Mouse (Mus musculus) heart, embryonic 10.5 days (tissue): ENCODE measurements around the gene Alpl. TPM values are rescaled to one million over a fixed set of nuclear protein-coding genes. Genes with fewer than 3 reads are reported as not detected.

Experiments
- DNase-seq: peaks from one replicate; pipeline ENCODE4 v3.0.0-alpha.2; 2017; ENCODE audit warnings: low spot score
- H3K27ac ChIP-seq: fragments of 300-500 bp; sonication (generic); 2 replicates; pipeline ENCODE4 v1.5.1; 2016; ENCODE audit warnings: mild to moderate bottlenecking
- H3K27me3 ChIP-seq: fragments of 300-500 bp; sonication (generic); 2 replicates; pipeline ENCODE4 v1.6.1; 2016; ENCODE audit warnings: mild to moderate bottlenecking; ENCODE audit not compliant: poor library complexity, insufficient read depth, severe bottlenecking
- H3K36me3 ChIP-seq: fragments of 300-500 bp; sonication (generic); 2 replicates; pipeline ENCODE4 v1.6.1; 2016; ENCODE audit warnings: mild to moderate bottlenecking, moderate library complexity
- H3K4me1 ChIP-seq: fragments of 300-500 bp; sonication (generic); 2 replicates; pipeline ENCODE4 v1.6.1; 2016; ENCODE audit warnings: mild to moderate bottlenecking
- H3K4me3 ChIP-seq: fragments of 300-500 bp; sonication (generic); 2 replicates; pipeline ENCODE4 v1.5.1; 2016; ENCODE audit warnings: mild to moderate bottlenecking, moderate library complexity
- H3K9me3 ChIP-seq: fragments of 300-500 bp; sonication (generic); 2 replicates; pipeline ENCODE4 v1.6.1; 2016; ENCODE audit warnings: mild to moderate bottlenecking, moderate library complexity
- WGBS: fragments of 180-500 bp; shearing (Covaris S2); methylation state at CpG from one replicate; pipeline ENCODE4 v1.1.7; 2016; 5-methylcytosine and 5-hydroxymethylcytosine counted together
- polyA plus RNA-seq: library from polyadenylated mRNA; unstranded; fragments of >200 nt; fragmentation: Nextera tagmentation; extraction: Ambion mirVana; gene quantifications from 2 replicates; pipeline ENCODE4 v1.2.1, GENCODE M21; 2016

Alpl gene
- 1.0 and 4.5 TPM in 2 replicates for polyA plus RNA-seq

GRCm38 (mm10) chr4:137795611-137796557 is at the start of gene Alpl:
TSS of gene Alpl (minus strand) at chr4:137796384.
- Histone ChIP-seq H3K4me1 (peaks cover 28% of the 10 kb centered on the region), H3K27ac (peak within 1 kb of the TSS; percentile 59)

GRCm38 (mm10) chr4:137844656-137845055 is 48.5 kb upstream of the Alpl start:
- H3K27ac ChIP-seq, result no peak overlapping the region
- no peaks in the 10 kb centered on the region for H3K36me3 ChIP-seq
- 23% methylated on average over 11 of the region's 11 CpGs for WGBS
- no peak overlapping the region for H3K4me3 ChIP-seq
- H3K4me1 ChIP-seq, result no peaks in the 10 kb centered on the region
- no peak for DNase-seq
- H3K9me3 ChIP-seq, result no peaks in the 10 kb centered on the region
- H3K27me3 ChIP-seq, result peaks cover 20% of the 10 kb centered on the region; the same call in 1 of the 2 replicates

More at GRCm38 (mm10) chr4:137795611-137796557, at the start of gene Alpl:
- Histone ChIP-seq H3K4me3 (peak within 1 kb of the TSS; percentile 62), H3K27me3 (peaks cover 58% of the 10 kb centered on the region), H3K9me3 (no peaks in the 10 kb centered on the region), H3K36me3 (no peaks in the 10 kb centered on the region)
- 2% methylated on average over 63 of the region's 78 CpGs for WGBS
- no peak for DNase-seq

- no peak overlapping the region for H3K27ac ChIP-seq
- H3K36me3 ChIP-seq, result no peaks in the 10 kb centered on the region
- H3K4me1 ChIP-seq, result peaks cover 5% of the 10 kb centered on the region
- H3K9me3 ChIP-seq, result no peaks in the 10 kb centered on the region
- WGBS, result 72% methylated on average over 5 of the region's 5 CpGs
- H3K27me3 ChIP-seq, result peaks cover 27% of the 10 kb centered on the region
- no peak for DNase-seq
- H3K4me3 ChIP-seq, result no peak overlapping the region
Measured at GRCm38 (mm10) chr4:137839452-137839851, 43.3 kb upstream of the Alpl start.

GRCm38 (mm10) chr4:137838791-137839190 is 42.6 kb upstream of the Alpl start:
- DNase-seq, result no peak
- Histone ChIP-seq H3K27me3 (peaks cover 27% of the 10 kb centered on the region), H3K27ac (no peak overlapping the region), H3K9me3 (no peaks in the 10 kb centered on the region), H3K4me1 (peaks cover 5% of the 10 kb centered on the region), H3K36me3 (no peaks in the 10 kb centered on the region), H3K4me3 (no peak overlapping the region)
- WGBS, result 93% methylated on average over 2 of the region's 2 CpGs

GRCm38 (mm10) chr4:137837792-137838191 is 41.6 kb upstream of the Alpl start:
- no peak overlapping the region for H3K4me3 ChIP-seq
- H3K4me1 ChIP-seq, result peaks cover 5% of the 10 kb centered on the region
- peaks cover 27% of the 10 kb centered on the region for H3K27me3 ChIP-seq
- DNase-seq, result no peak
- 73% methylated on average over 8 of the region's 8 CpGs for WGBS
- H3K36me3 ChIP-seq, result no peaks in the 10 kb centered on the region
- no peaks in the 10 kb centered on the region for H3K9me3 ChIP-seq
- no peak overlapping the region for H3K27ac ChIP-seq

GRCm38 (mm10) chr4:137836741-137837140 is 40.6 kb upstream of the Alpl start:
- DNase-seq, result no peak
- H3K27ac ChIP-seq, result no peak overlapping the region
- WGBS, result 81% methylated on average over 5 of the region's 5 CpGs

GRCm38 (mm10) chr4:137835624-137836337 is 39.6 kb upstream of the Alpl start:
- Histone ChIP-seq H3K4me3 (peak overlapping the region; percentile 29), H3K27me3 (peaks cover 27% of the 10 kb centered on the region)

More at GRCm38 (mm10) chr4:137836741-137837140, 40.6 kb upstream of the Alpl start:
- Histone ChIP-seq H3K4me1 (peaks cover 5% of the 10 kb centered on the region), H3K9me3 (no peaks in the 10 kb centered on the region), H3K27me3 (peaks cover 25% of the 10 kb centered on the region), H3K4me3 (no peak overlapping the region), H3K36me3 (no peaks in the 10 kb centered on the region)

GRCm38 (mm10) chr4:137831598-137831997 is 35.4 kb upstream of the Alpl start:
- H3K27ac ChIP-seq, result no peak overlapping the region
- H3K4me1 ChIP-seq, result peaks cover 5% of the 10 kb centered on the region
- no peak overlapping the region for H3K4me3 ChIP-seq
- no peaks in the 10 kb centered on the region for H3K9me3 ChIP-seq
- DNase-seq, result no peak
- H3K36me3 ChIP-seq, result no peaks in the 10 kb centered on the region
- H3K27me3 ChIP-seq, result peaks cover 51% of the 10 kb centered on the region
- WGBS, result 70% methylated on average over 11 of the region's 11 CpGs

More at GRCm38 (mm10) chr4:137835624-137836337, 39.6 kb upstream of the Alpl start:
- Histone ChIP-seq H3K27ac (no peak overlapping the region), H3K9me3 (no peaks in the 10 kb centered on the region), H3K36me3 (no peaks in the 10 kb centered on the region), H3K4me1 (peaks cover 5% of the 10 kb centered on the region)
- WGBS, result 13% methylated on average over 14 of the region's 14 CpGs
- peak; percentile 92 for DNase-seq

- 18% methylated on average over 6 of the region's 6 CpGs for WGBS
- Histone ChIP-seq H3K4me3 (no peak overlapping the region), H3K4me1 (no peaks in the 10 kb centered on the region), H3K27ac (no peak overlapping the region), H3K27me3 (peaks cover 47% of the 10 kb centered on the region), H3K9me3 (no peaks in the 10 kb centered on the region), H3K36me3 (no peaks in the 10 kb centered on the region)
- DNase-seq, result no peak
Measured at GRCm38 (mm10) chr4:137830380-137830779, 34.2 kb upstream of the Alpl start.

- WGBS, result 83% methylated on average over 2 of the region's 2 CpGs
- no peak for DNase-seq
- Histone ChIP-seq H3K9me3 (no peaks in the 10 kb centered on the region), H3K36me3 (no peaks in the 10 kb centered on the region), H3K4me1 (peaks cover 4% of the 10 kb centered on the region; the same call in 1 of the 2 replicates), H3K27me3 (peaks cover 22% of the 10 kb centered on the region), H3K4me3 (no peak overlapping the region), H3K27ac (no peak overlapping the region)
Measured at GRCm38 (mm10) chr4:137824881-137825280, 28.7 kb upstream of the Alpl start.

GRCm38 (mm10) chr4:137823542-137823941 is 27.4 kb upstream of the Alpl start:
- Histone ChIP-seq H3K9me3 (no peaks in the 10 kb centered on the region), H3K36me3 (no peaks in the 10 kb centered on the region), H3K4me1 (peaks cover 4% of the 10 kb centered on the region; the same call in 1 of the 2 replicates), H3K4me3 (no peak overlapping the region), H3K27me3 (peaks cover 9% of the 10 kb centered on the region), H3K27ac (no peak overlapping the region)
- no peak for DNase-seq
- WGBS, result 68% methylated on average over 3 of the region's 3 CpGs

GRCm38 (mm10) chr4:137822537-137822936 is 26.4 kb upstream of the Alpl start:
- no peak overlapping the region for H3K27ac ChIP-seq
- peaks cover 4% of the 10 kb centered on the region; the same call in 1 of the 2 replicates for H3K4me1 ChIP-seq
- 0 out of 2 replicates have a peak, but pooled peaks cover 1% of the 10 kb centered on the region for H3K27me3 ChIP-seq
- DNase-seq, result no peak
- H3K9me3 ChIP-seq, result no peaks in the 10 kb centered on the region
- no peak overlapping the region for H3K4me3 ChIP-seq
- H3K36me3 ChIP-seq, result no peaks in the 10 kb centered on the region
- 90% methylated on average over 5 of the region's 5 CpGs for WGBS

GRCm38 (mm10) chr4:137820721-137821120 is 24.5 kb upstream of the Alpl start:
- no peaks in the 10 kb centered on the region for H3K36me3 ChIP-seq
- 40% methylated on average over 3 of the region's 3 CpGs for WGBS
- peaks cover 4% of the 10 kb centered on the region; the same call in 1 of the 2 replicates for H3K4me1 ChIP-seq
- DNase-seq, result no peak
- H3K9me3 ChIP-seq, result no peaks in the 10 kb centered on the region
- no peak overlapping the region for H3K4me3 ChIP-seq
- 0 out of 2 replicates have a peak, but pooled peaks cover 7% of the 10 kb centered on the region for H3K27me3 ChIP-seq
- no peak overlapping the region for H3K27ac ChIP-seq
